Mouse (Mus musculus): ENCODE data around the gene Tbrg1.

DNA sequence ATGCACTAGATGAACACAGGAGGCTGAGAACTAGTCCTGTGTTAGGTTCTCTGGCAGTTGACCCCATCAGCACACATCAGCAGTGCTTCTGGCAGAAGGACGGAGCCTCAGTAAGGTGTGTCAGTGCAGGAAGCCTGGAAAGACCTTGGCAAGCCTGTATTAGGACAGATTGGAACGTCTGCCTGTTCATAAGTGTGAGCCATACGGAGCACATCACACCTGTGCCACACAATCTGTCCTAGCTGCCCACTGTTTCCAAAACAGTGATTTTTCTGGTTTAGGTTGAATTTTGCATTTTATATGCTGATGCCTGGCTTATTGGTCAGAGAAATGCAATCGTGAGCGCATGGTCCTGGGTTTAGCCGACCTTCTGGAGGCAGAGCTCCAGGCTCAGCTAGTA, 35.8 kb downstream of the Tbrg1 start:
- no peak for TF ChIP-seq CTCF (IDR thresholded peaks at IDR 0.05; ENCODE audit: low read depth, low read length)
- no peak for TF ChIP-seq POLR2A (IDR thresholded peaks at IDR 0.05; ENCODE audit: extremely low read depth, insufficient read depth, low read length)
